Mouse (Mus musculus) neural tube, embryonic 13.5 days (tissue): ENCODE measurements around the gene Cldn15. TPM values are rescaled to one million over a fixed set of nuclear protein-coding genes. Genes with fewer than 3 reads are reported as not detected.

ENCODE experiments used
- ATAC-seq: fragments of 200-750 bp; cut with Nextera tagmentation; 2 replicates; pipeline ENCODE4 v1.8.0; 2017; ENCODE audit warnings: low read depth, mild to moderate bottlenecking, moderate TSS enrichment, moderate library complexity
- H3K27ac ChIP-seq: fragments of 300-500 bp; sonication (generic); replicated peaks from 2 replicates; pipeline ENCODE4 v1.5.1; 2015; ENCODE audit warnings: moderate library complexity, mild to moderate bottlenecking, inconsistent platforms
- H3K27me3 ChIP-seq: fragments of 300-500 bp; sonication (generic); 2 replicates; pipeline ENCODE4 v1.6.1; 2015; ENCODE audit warnings: mild to moderate bottlenecking, inconsistent platforms
- H3K36me3 ChIP-seq: fragments of 300-500 bp; sonication (generic); 2 replicates; pipeline ENCODE4 v1.6.1; 2015; ENCODE audit warnings: mild to moderate bottlenecking, inconsistent platforms
- H3K4me1 ChIP-seq: fragments of 300-500 bp; sonication (generic); replicated peaks from 2 replicates; pipeline ENCODE4 v1.6.1; 2015; ENCODE audit warnings: inconsistent platforms
- H3K4me2 ChIP-seq: fragments of 300-500 bp; sonication (generic); 2 replicates; pipeline ENCODE4 v1.6.1; 2015; ENCODE audit warnings: inconsistent platforms, mild to moderate bottlenecking, moderate library complexity
- H3K4me3 ChIP-seq: fragments of 300-500 bp; sonication (generic); 2 replicates; pipeline ENCODE4 v1.5.1; 2015; ENCODE audit warnings: mild to moderate bottlenecking, inconsistent platforms
- H3K9ac ChIP-seq: fragments of 300-500 bp; sonication (generic); 2 replicates; pipeline ENCODE4 v1.6.1; 2015; ENCODE audit warnings: moderate library complexity, mild to moderate bottlenecking, inconsistent platforms
- H3K9me3 ChIP-seq: fragments of 300-500 bp; sonication (generic); 2 replicates; pipeline ENCODE4 v1.6.1; 2016; ENCODE audit warnings: inconsistent platforms
- WGBS: fragments of 180-500 bp; shearing (Covaris S2); methylation state at CpG from one replicate; pipeline ENCODE4 v1.1.7; 2015; 5-methylcytosine and 5-hydroxymethylcytosine counted together
- polyA plus RNA-seq: library from polyadenylated mRNA; unstranded; fragments of >200 nt; fragmentation: Nextera tagmentation; extraction: Ambion mirVana; gene quantifications from 2 replicates; pipeline ENCODE4 v1.2.1, GENCODE M21; 2015

Gene Cldn15
- polyA plus RNA-seq, 1 experiment from 2014 or later = 0.17 TPM

DNA sequence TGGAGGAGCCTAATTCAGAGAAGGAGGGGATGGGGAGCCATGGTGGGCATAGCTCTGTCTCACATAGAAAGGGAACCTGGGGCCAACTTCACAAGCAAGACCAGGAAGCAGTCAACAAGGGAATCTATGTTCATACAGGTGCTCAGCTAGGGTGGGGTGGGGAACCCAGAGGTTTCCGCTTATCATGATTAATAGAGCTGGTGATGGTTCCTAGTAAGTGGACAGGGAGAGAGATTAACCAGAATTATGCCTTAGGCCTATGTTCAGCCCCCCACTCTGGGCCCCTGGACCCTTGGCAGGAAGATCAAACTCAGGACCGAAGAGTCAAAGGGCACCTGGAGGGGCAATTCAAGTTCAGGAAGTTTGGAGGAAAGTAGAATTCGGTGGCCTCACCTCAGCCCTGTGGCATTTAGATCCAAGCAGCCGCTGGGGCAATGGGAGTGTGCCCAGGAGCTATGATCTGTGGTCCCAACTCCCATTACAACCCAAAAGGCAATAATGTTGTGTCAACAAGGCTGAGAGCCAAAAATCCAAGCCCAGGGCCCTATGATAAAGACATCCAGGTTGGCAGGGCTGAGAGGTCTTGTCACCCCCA lies 542 bp downstream of the Cldn15 start:
- WGBS = 94% methylated on average over 4 of the region's 4 CpGs
- Histone ChIP-seq H3K4me3 (no peak overlapping the region), H3K9me3 (no peaks in the 10 kb centered on the region), H3K4me1 (peaks cover 17% of the 10 kb centered on the region), H3K36me3 (peaks cover 49% of the 10 kb centered on the region), H3K27me3 (no peaks in the 10 kb centered on the region), H3K9ac (no peak overlapping the region), H3K27ac (no peak overlapping the region), H3K4me2 (no peak overlapping the region)
- ATAC-seq = no peak

DNA sequence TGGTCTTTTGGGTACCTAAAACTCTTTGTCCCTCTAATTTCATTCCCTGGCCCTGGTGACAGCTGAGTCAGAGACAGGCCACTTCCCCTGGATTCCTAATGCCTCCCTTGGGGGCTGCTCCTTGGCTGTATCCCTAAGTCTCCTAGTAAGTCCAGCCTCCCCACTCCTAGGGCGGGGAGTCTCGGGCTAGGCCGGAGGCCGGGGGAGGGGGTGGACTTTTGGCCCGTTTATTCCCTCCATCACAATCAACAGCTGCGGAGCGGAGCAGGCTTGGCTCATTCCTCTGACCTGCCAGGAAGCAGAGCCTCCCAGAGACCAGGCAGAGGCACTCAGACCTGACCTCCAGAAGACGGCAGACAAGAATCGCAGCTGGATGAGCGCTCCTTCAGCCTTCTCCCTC lies 1.2 kb downstream of the Cldn15 start:
- H3K9ac ChIP-seq = no peak overlapping the region
- no peak overlapping the region for H3K4me2 ChIP-seq
- H3K9me3 ChIP-seq = no peaks in the 10 kb centered on the region
- H3K36me3 ChIP-seq = peaks cover 49% of the 10 kb centered on the region
- no peak overlapping the region for H3K27ac ChIP-seq
- H3K4me3 ChIP-seq = no peak overlapping the region
- 80% methylated on average over 10 of the region's 10 CpGs for WGBS
- ATAC-seq = no peak
- no peaks in the 10 kb centered on the region for H3K27me3 ChIP-seq
- peaks cover 17% of the 10 kb centered on the region for H3K4me1 ChIP-seq

DNA sequence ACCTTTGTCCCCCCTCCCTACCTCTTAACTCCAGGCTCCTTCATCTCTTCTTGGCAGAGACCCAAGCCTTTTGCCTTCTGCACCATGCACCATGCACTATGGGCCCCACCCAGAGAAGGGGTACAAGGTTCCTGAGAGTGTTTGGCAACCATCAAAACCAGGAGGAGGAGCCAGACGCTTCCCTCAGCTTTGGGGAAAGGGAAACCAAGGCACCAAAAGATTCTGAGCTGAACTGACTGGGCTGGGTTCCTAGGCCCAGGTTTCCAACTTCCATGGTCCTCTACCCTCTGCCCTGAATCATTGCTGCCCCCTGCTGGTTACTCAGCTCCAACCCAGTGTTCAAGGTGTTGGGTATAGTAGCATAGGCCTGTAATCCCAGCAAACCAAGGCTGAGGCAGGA lies 4.3 kb downstream of the Cldn15 start:
- Histone ChIP-seq H3K9ac (no peak overlapping the region), H3K36me3 (peaks cover 21% of the 10 kb centered on the region), H3K4me3 (no peak overlapping the region), H3K4me1 (peaks cover 9% of the 10 kb centered on the region; the same call in 1 of the 2 replicates), H3K4me2 (no peak overlapping the region), H3K27me3 (no peaks in the 10 kb centered on the region), H3K9me3 (no peaks in the 10 kb centered on the region), H3K27ac (no peak overlapping the region)
- ATAC-seq = no peak
- WGBS = 72% methylated on average over 1 of the region's 1 CpGs

DNA sequence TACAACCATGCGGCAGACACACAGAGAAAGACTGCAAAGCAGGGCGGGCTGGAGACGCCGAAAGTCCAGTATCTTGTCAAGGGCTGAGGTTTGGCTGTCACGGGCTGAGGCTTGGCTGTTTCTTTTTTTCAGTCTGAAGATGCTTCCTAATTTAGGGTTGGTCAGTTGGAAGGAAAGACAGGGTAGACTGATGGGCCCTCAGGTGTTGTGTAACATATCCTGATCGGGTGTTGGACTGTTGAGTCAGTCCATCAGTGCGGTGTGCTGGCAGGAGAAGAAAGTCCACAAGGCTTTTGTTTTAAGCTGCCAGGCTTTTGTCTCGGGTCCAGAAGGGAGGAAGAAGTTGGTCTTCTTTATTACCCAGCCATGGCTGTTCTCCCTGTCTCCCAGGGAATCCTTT lies 7.3 kb downstream of the Cldn15 start:
- H3K4me1 ChIP-seq = no peaks in the 10 kb centered on the region
- no peak overlapping the region for H3K4me3 ChIP-seq
- 82% methylated on average over 8 of the region's 8 CpGs for WGBS
- no peak overlapping the region for H3K9ac ChIP-seq
- ATAC-seq = no peak
- H3K36me3 ChIP-seq = no peaks in the 10 kb centered on the region
- no peaks in the 10 kb centered on the region for H3K27me3 ChIP-seq
- H3K27ac ChIP-seq = no peak overlapping the region
- no peaks in the 10 kb centered on the region for H3K9me3 ChIP-seq
- H3K4me2 ChIP-seq = no peak overlapping the region

DNA sequence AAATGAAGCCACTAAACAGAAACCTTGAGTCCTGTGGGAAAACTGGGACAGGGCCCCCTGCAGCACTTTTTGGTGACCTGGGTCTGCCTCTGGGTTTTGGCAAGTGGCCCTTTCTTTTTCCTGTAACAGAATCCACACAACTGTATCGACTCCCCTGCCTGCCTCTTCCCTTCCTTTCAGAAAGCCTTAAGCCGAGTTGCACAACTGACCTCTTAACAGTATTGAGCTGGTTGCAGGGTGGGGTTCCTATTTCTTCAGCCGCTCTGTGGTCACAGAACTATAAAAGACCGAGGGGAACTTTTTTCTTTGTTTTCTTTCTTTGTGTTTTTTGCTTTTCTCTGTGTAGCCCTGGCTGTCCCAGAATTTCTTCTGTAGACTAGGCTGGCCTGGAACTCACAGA lies 11.4 kb downstream of the Cldn15 start:
- Histone ChIP-seq H3K27me3 (no peaks in the 10 kb centered on the region), H3K9me3 (no peaks in the 10 kb centered on the region), H3K4me2 (no peak overlapping the region), H3K4me1 (no peaks in the 10 kb centered on the region), H3K9ac (no peak overlapping the region), H3K36me3 (peaks cover 21% of the 10 kb centered on the region), H3K27ac (no peak overlapping the region), H3K4me3 (no peak overlapping the region)
- ATAC-seq = no peak
- 73% methylated on average over 4 of the region's 4 CpGs for WGBS

DNA sequence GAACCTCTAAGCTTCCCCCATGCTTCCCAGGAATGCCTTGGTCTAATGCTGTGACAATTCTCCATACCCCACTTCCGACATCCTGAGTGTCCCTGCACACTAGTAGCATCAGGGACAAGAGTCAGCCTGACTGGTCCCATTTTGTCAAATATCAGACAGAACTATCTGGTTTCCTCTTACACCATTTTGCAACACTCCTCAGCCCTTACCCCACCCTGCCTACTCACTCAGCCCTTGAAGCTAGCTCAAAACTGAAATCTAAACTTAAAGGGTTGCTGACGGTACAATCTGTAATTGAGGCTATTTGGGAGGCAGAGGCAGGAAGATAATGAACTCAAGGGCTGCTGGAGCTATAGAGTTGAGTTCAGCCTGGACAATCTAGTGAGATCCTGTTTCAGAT lies 13.3 kb downstream of the Cldn15 start:
- Histone ChIP-seq H3K4me3 (no peak overlapping the region), H3K9me3 (no peaks in the 10 kb centered on the region), H3K27ac (no peak overlapping the region), H3K27me3 (no peaks in the 10 kb centered on the region), H3K36me3 (peaks cover 34% of the 10 kb centered on the region), H3K4me2 (no peak overlapping the region), H3K4me1 (no peaks in the 10 kb centered on the region), H3K9ac (no peak overlapping the region)
- 81% methylated on average over 2 of the region's 2 CpGs for WGBS
- ATAC-seq = no peak

DNA sequence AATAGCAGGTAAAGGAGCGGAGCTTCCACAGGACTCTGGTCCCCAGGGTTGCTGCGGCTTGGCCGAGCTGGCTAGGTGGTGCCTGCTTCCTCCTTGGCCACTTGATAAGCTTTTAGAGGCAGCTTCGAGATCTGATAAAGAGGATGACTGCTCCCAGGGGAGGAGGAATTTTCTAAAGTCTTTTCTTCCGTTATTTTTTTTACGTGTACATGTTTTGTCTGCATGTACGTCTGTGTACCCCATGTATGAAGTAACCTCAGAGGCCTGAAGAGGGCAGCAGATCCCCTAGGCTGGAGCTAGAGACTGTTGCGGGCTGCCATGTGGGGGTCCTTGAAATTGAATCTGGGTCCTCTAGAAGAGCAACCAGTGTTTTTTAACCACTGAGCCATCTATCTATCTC lies 14.6 kb downstream of the Cldn15 start:
- no peaks in the 10 kb centered on the region for H3K27me3 ChIP-seq
- 87% methylated on average over 8 of the region's 8 CpGs for WGBS
- no peak overlapping the region for H3K4me2 ChIP-seq
- H3K9ac ChIP-seq = no peak overlapping the region
- no peak for ATAC-seq
- H3K36me3 ChIP-seq = peaks cover 34% of the 10 kb centered on the region
- peaks cover 6% of the 10 kb centered on the region for H3K4me1 ChIP-seq
- no peak overlapping the region for H3K4me3 ChIP-seq
- no peak overlapping the region for H3K27ac ChIP-seq
- no peaks in the 10 kb centered on the region for H3K9me3 ChIP-seq

DNA sequence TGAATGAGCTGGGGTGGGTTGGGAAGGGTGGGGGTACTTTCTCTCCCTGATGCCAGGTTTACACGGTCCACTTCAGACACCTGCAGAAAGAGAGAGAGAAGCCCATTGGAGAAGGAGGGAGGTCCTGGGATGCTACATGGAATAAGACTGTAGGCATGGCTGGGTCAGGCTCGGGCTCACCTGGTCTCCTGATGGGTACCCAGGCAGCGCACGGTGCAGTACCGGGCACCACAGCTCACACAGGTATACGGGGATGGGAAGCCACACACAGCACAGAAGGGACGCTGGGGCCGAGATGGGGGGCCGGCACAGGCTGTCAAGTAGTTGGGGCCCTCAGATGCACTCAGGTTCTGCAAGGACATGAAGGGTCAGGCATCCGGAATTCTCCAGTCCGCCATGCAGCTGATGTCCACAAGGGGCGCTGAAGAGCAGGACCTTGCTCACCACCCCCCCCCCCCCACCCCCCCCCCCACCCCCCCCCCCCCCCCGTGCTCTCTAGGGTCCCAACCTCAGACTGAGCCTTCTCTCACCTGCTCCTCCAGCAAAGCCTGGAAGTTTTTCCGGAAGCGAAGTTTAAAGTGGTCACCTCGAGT lies 16.0 kb downstream of the Cldn15 start:
- no peak for ATAC-seq

DNA sequence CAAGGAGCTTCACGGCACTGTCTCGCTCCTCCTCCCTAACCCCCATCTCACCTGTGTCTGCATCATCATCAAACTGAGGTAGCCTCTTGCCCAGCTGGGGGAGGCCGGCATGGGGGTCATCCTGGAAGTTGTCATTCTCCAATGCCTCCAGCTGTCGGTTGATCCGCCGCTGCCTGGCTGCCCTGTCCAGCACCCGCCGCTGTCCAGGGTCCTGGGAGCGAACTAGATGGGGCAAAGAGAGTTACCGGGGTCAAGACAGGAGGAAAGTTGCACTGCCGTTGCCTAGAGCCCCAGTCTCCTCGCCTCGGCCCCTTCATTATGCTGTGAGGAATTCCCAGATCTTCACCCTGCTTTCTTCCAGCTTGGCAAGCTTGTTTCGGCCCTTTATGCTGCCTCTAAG lies 18.4 kb downstream of the Cldn15 start:
- no peak overlapping the region for H3K4me3 ChIP-seq
- ATAC-seq = no peak
- no peak overlapping the region for H3K4me2 ChIP-seq
- no peaks in the 10 kb centered on the region for H3K27me3 ChIP-seq
- H3K27ac ChIP-seq = no peak overlapping the region
- peaks cover 47% of the 10 kb centered on the region for H3K36me3 ChIP-seq
- WGBS = 59% methylated on average over 14 of the region's 14 CpGs
- no peak overlapping the region for H3K9ac ChIP-seq
- peaks cover 25% of the 10 kb centered on the region for H3K4me1 ChIP-seq
- H3K9me3 ChIP-seq = no peaks in the 10 kb centered on the region

More for the DNA sequence above, 16.0 kb downstream of the Cldn15 start:
- H3K4me1 ChIP-seq = peaks cover 10% of the 10 kb centered on the region
- H3K4me2 ChIP-seq = no peak overlapping the region
- H3K27me3 ChIP-seq = no peaks in the 10 kb centered on the region
- H3K4me3 ChIP-seq = no peak overlapping the region
- 49% methylated on average over 15 of the region's 16 CpGs for WGBS
- H3K9me3 ChIP-seq = no peaks in the 10 kb centered on the region
- no peak overlapping the region for H3K9ac ChIP-seq
- no peak overlapping the region for H3K27ac ChIP-seq
- peaks cover 34% of the 10 kb centered on the region for H3K36me3 ChIP-seq

DNA sequence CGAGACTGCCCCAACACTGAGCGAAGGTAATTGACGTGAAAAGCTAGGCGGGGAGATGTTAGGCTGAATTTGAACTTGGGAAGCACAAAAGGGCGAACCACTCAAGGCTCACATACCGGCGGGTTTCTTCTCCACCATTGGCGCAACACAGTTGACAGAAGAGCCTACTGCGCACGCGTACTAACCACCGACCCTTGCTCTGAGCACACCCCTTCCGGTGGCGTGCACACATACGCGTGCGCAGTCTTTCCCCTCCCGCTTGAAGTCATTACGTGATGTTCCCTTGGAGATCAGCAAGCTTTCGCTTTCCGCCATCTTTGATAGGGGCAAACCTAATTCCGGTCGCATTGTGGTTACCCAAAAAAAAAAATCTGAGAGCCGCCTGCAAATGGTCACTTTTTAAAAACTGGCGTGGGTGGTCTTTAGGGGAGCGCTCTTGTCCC lies 20.3 kb downstream of the Cldn15 start, which contains the start of gene Plod3:
Gene Plod3, plus strand, starts transcription at position 325 of the 443 bp plus-strand sequence.
- Histone ChIP-seq H3K9ac (peak within 1 kb of the TSS; percentile 97), H3K9me3 (no peaks in the 10 kb centered on the region), H3K4me1 (peaks cover 25% of the 10 kb centered on the region), H3K4me2 (peak within 1 kb of the TSS; percentile 86), H3K27me3 (no peaks in the 10 kb centered on the region), H3K36me3 (peaks cover 52% of the 10 kb centered on the region), H3K4me3 (peak within 1 kb of the TSS; percentile 56), H3K27ac (peak within 1 kb of the TSS; percentile 97)
- under 1% methylated on average over 26 of the region's 26 CpGs for whole genome bisulfite sequencing
- peak; percentile 90 for ATAC-seq

DNA sequence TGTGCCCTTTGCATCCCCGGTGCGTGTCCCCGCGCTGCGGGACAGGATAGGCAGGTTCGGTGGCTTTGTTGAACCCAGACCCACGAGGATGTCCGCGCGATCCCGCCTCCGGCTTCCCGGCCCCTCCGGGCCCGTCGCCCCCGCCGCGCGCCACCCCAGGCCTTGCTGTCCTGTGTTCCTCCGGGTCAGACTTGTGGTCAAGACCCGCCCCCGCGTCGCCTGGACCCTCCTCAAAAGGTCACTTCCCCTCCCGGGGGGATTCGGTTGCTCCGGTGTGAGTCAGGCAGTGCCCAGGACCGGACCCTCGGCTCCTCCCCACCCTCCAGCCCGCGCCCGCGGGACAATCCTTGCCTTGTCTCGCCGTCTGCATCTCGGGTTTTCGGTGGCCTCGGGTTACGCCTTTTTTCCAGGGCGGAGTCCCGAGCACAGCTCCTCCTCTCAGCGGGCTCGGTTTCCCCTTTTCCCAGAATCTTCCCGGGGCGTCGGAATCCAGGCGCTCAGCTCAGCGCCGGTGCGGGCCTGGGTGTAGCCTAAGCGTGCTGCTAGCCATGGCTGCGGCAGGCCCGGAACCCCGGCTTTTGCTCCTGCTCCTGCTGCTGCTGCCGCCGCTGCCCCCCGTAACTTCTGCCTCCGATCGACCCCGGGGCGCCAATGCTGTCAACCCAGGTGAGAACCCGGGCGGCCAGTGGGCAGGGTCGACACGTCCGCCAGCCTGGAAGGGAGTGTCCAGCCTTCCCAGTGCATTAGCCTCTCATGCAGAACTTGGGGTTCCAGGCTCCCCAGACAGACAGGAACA lies 20.9 kb downstream of the Cldn15 start:
- Histone ChIP-seq H3K4me1 (peaks cover 25% of the 10 kb centered on the region), H3K4me3 (peak overlapping the region; percentile 56), H3K27ac (peak overlapping the region; percentile 97), H3K9ac (peak overlapping the region; percentile 97), H3K4me2 (peak overlapping the region; percentile 86), H3K27me3 (no peaks in the 10 kb centered on the region), H3K36me3 (peaks cover 52% of the 10 kb centered on the region), H3K9me3 (no peaks in the 10 kb centered on the region)
- peak; percentile 62 for ATAC-seq
- under 1% methylated on average over 67 of the region's 67 CpGs for WGBS

DNA sequence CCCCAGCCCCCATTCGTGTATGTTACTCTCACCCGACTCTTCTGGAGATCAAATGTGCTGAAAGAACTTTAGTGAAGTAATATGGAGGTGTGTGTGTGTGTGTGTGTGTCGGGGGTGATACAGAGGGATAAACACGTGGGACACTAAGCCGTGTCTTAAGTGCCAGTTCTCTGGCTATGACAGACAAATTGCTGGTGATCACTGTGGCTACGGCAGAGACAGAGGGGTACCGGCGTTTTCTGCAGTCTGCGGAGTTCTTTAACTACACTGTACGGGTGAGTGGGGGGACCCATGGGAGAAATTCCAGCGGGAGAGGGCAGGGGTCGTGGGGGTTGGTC lies 21.5 kb downstream of the Cldn15 start, which contains the start of gene Znhit1:
Gene Znhit1, minus strand, starts transcription at position 88 of the 338 bp plus-strand sequence.
- WGBS = 4% methylated on average over 12 of the region's 12 CpGs
- no peaks in the 10 kb centered on the region for H3K27me3 ChIP-seq
- H3K4me3 ChIP-seq = peak within 1 kb of the TSS; percentile 56
- H3K36me3 ChIP-seq = peaks cover 57% of the 10 kb centered on the region
- H3K27ac ChIP-seq = peak within 1 kb of the TSS; percentile 97
- peak within 1 kb of the TSS; percentile 86 for H3K4me2 ChIP-seq
- H3K9me3 ChIP-seq = no peaks in the 10 kb centered on the region
- ATAC-seq = 0 out of 2 replicates have a peak, but pooled peaks have one; percentile 2
- peak within 1 kb of the TSS; percentile 97 for H3K9ac ChIP-seq
- peaks cover 25% of the 10 kb centered on the region for H3K4me1 ChIP-seq
